8 mouse cellular contexts compared by ENCODE assay signal in genomic region chr4:116555413-116556300, GRCm38 (mm10). TPM values are rescaled to one million over a fixed set of nuclear protein-coding genes. Genes with fewer than 3 reads are reported as not detected.
DNase-seq lines count a peak whose midpoint lies in the region; ATAC-seq and TF ChIP-seq lines count a peak whose summit lies in the region.

Tmem69 (minus strand) TSS chr4:116555936.

- intact Hi-C loops in heart, adult 2 months (cut with DNase I), result loop anchor here (5.0 to 10.0 kb wide), 5 partner anchors 42 to 437 kb away; partner anchors contain the start of genes Ccdc17, Ipp, Mast2 and Urod

- peaks cover 7% of the 10 kb centered on the region; the same call in 1 of the 2 replicates for H3K36me3 ChIP-seq in embryonic facial prominence, embryonic 12.5 days
- peaks cover 12% of the 10 kb centered on the region for H3K36me3 ChIP-seq in heart, adult 2 months (ENCODE audit: control insufficient read depth, insufficient read depth, low read length)
- H3K36me3 ChIP-seq in limb, embryonic 13.5 days, result peaks cover 21% of the 10 kb centered on the region
- 0 out of 2 replicates have a peak, but pooled peaks cover 2% of the 10 kb centered on the region for H3K36me3 ChIP-seq in midbrain, embryonic 16.5 days (ENCODE audit: control insufficient read depth, insufficient read depth, low read length)

- H3K79me2 ChIP-seq in heart, adult 2 months (replicated peaks; ENCODE audit: control insufficient read depth, insufficient read depth, low read length), result 0 out of 2 replicates have a peak, but pooled peaks cover 2% of the 10 kb centered on the region

- DNase-seq in 3134 (ENCODE audit: extremely low read depth, insufficient read length, low spot score), result peak; percentile 53
- DNase-seq in adrenal gland, postnatal 25 days, result peak; percentile 65
- DNase-seq in heart, adult 2 months, result peak; percentile 79 to 81
- DNase-seq in kidney, adult 8-10 months, result peak; percentile 74 to 85
- peak; percentile 75 to 84 for DNase-seq in spleen, postnatal 10 days (ENCODE audit: low spot score in 2 of 2)

- no peak for TF ChIP-seq CTCF in heart, adult 2 months (IDR thresholded peaks at IDR 0.05)

- peak; percentile 70; the same call in 1 of the 2 replicates for TF ChIP-seq POLR2A in heart, adult 2 months (IDR thresholded peaks at IDR 0.05; ENCODE audit: insufficient read depth, low read depth, low read length)

- 4% methylated on average over 23 of the region's 23 CpGs for WGBS in embryonic facial prominence, embryonic 12.5 days
- WGBS in heart, adult 2 months, result 2% methylated on average over 23 of the region's 23 CpGs
- WGBS in limb, embryonic 13.5 days, result 2% methylated on average over 23 of the region's 23 CpGs
- 4% methylated on average over 23 of the region's 23 CpGs for WGBS in midbrain, embryonic 16.5 days

- H3K4me3 ChIP-seq in embryonic facial prominence, embryonic 12.5 days, result peak within 1 kb of the TSS; percentile 62
- peak within 1 kb of the TSS; percentile 96 for H3K4me3 ChIP-seq in heart, adult 2 months
- peak within 1 kb of the TSS; percentile 91 for H3K4me3 ChIP-seq in limb, embryonic 13.5 days
- peak within 1 kb of the TSS; percentile 54 for H3K4me3 ChIP-seq in midbrain, embryonic 16.5 days (ENCODE audit: low read depth, low read length)

- ATAC-seq in embryonic facial prominence, embryonic 12.5 days (ENCODE audit: insufficient number of reproducible peaks, insufficient read depth, low FRiP score, low TSS enrichment), result no peak
- no peak for ATAC-seq in limb, embryonic 13.5 days (ENCODE audit: low FRiP score, low read depth)
- no peak for ATAC-seq in midbrain, embryonic 16.5 days

- no peaks in the 10 kb centered on the region for H3K27me3 ChIP-seq in embryonic facial prominence, embryonic 12.5 days
- no peaks in the 10 kb centered on the region for H3K27me3 ChIP-seq in heart, adult 2 months (ENCODE audit: control insufficient read depth, insufficient read depth, low read length)
- H3K27me3 ChIP-seq in limb, embryonic 13.5 days, result no peaks in the 10 kb centered on the region
- H3K27me3 ChIP-seq in midbrain, embryonic 16.5 days (ENCODE audit: control insufficient read depth, insufficient read depth, low read depth, low read length), result no peaks in the 10 kb centered on the region

- H3K9ac ChIP-seq in embryonic facial prominence, embryonic 12.5 days, result peak within 1 kb of the TSS; percentile 75
- peak within 1 kb of the TSS; percentile 73 for H3K9ac ChIP-seq in heart, adult 2 months (ENCODE audit: low read depth, low read length)
- H3K9ac ChIP-seq in limb, embryonic 13.5 days, result peak within 1 kb of the TSS; percentile 86
- H3K9ac ChIP-seq in midbrain, embryonic 16.5 days (ENCODE audit: low read depth, low read length), result peak within 1 kb of the TSS; percentile 76

- 0 out of 2 replicates have a peak, but pooled peaks have one; percentile 63 for TF ChIP-seq EP300 in heart, adult 2 months (IDR thresholded peaks at IDR 0.05; ENCODE audit: insufficient read depth, low read depth, low read length)

- H3K4me1 ChIP-seq in embryonic facial prominence, embryonic 12.5 days, result peaks cover 2% of the 10 kb centered on the region
- peaks cover 1% of the 10 kb centered on the region; the same call in 1 of the 2 replicates for H3K4me1 ChIP-seq in heart, adult 2 months (ENCODE audit: control insufficient read depth, insufficient read depth, low read length)
- peaks cover 24% of the 10 kb centered on the region for H3K4me1 ChIP-seq in limb, embryonic 13.5 days
- H3K4me1 ChIP-seq in midbrain, embryonic 16.5 days (ENCODE audit: control insufficient read depth, insufficient read depth, low read length), result peaks cover 22% of the 10 kb centered on the region

- peak within 1 kb of the TSS; percentile 76 for H3K4me2 ChIP-seq in embryonic facial prominence, embryonic 12.5 days (replicated peaks)
- H3K4me2 ChIP-seq in limb, embryonic 13.5 days (replicated peaks), result peak within 1 kb of the TSS; percentile 74
- H3K4me2 ChIP-seq in midbrain, embryonic 16.5 days (ENCODE audit: low read length), result peak within 1 kb of the TSS; percentile 80

- peak within 1 kb of the TSS; percentile 87 for H3K27ac ChIP-seq in embryonic facial prominence, embryonic 12.5 days
- peak within 1 kb of the TSS; percentile 95 for H3K27ac ChIP-seq in heart, adult 2 months
- H3K27ac ChIP-seq in limb, embryonic 13.5 days, result peak within 1 kb of the TSS; percentile 88
- peak within 1 kb of the TSS; percentile 89 for H3K27ac ChIP-seq in midbrain, embryonic 16.5 days (ENCODE audit: low read length)

- H3K9me3 ChIP-seq in embryonic facial prominence, embryonic 12.5 days, result no peaks in the 10 kb centered on the region
- no peaks in the 10 kb centered on the region for H3K9me3 ChIP-seq in limb, embryonic 13.5 days
- H3K9me3 ChIP-seq in midbrain, embryonic 16.5 days (replicated peaks; ENCODE audit: control insufficient read depth, low read length, poor library complexity, severe bottlenecking), result no peaks in the 10 kb centered on the region

RNA-seq across cellular contexts. Expression of gene Tmem69, which starts in this region (rescaled TPM):
- 20.7 and 26.7 TPM in 2 replicates for total RNA-seq in adrenal gland, postnatal 25 days (2021)
- 21.5 and 21.6 TPM in 2 replicates for polyA plus RNA-seq in embryonic facial prominence, embryonic 12.5 days (2016; fragmentation: Nextera tagmentation; extraction: Ambion mirVana)
- total RNA-seq in heart, adult 2 months (2021), result 10 to 100 TPM; 24.8 to 30.5 TPM
- 12.0 and 19.1 TPM in 2 replicates for polyA plus RNA-seq in heart, adult 2 months (2012; rRNA removed)
- polyA plus RNA-seq in limb, embryonic 13.5 days (2015; fragmentation: Nextera tagmentation; extraction: Ambion mirVana), result 20.4 and 20.8 TPM in 2 replicates
- polyA plus RNA-seq in midbrain, embryonic 16.5 days (2015; fragmentation: Nextera tagmentation; extraction: Ambion mirVana), result 20.1 and 26.2 TPM in 2 replicates
